Mouse (Mus musculus) right cerebral cortex, postnatal 25 days (tissue): ENCODE measurements around the gene Slc2a12.

ENCODE experiments used
- DNase-seq: peaks from one replicate; pipeline ENCODE4 v3.0.0; 2022

The Slc2a12 gene

GRCm38 (mm10) chr10:22644853-22645491 lies at the start of gene Slc2a12:
Slc2a12 (plus strand) TSS chr10:22645011.
- DNase-seq = peak; percentile 52

GRCm38 (mm10) chr10:22598908-22599480 lies 45.8 kb upstream of the Slc2a12 start:
- peak; percentile 35 for DNase-seq

- DNase-seq = no peak
These were observed 43.8 kb upstream of the Slc2a12 start for GRCm38 (mm10) chr10:22601046-22601445.

- DNase-seq = no peak
These were observed 40.0 kb upstream of the Slc2a12 start for GRCm38 (mm10) chr10:22604801-22605200.

GRCm38 (mm10) chr10:22608273-22608672 lies 36.5 kb upstream of the Slc2a12 start:
- DNase-seq = no peak

- peak; percentile 58 for DNase-seq
These were observed 35.9 kb upstream of the Slc2a12 start for GRCm38 (mm10) chr10:22608799-22609357.

GRCm38 (mm10) chr10:22613301-22613700 lies 31.5 kb upstream of the Slc2a12 start:
- no peak for DNase-seq

GRCm38 (mm10) chr10:22614554-22614953 lies 30.3 kb upstream of the Slc2a12 start:
- no peak for DNase-seq

GRCm38 (mm10) chr10:22615309-22615708 lies 29.5 kb upstream of the Slc2a12 start:
- no peak for DNase-seq

GRCm38 (mm10) chr10:22618842-22619241 lies 26.0 kb upstream of the Slc2a12 start:
- peak; percentile 35 for DNase-seq

- no peak for DNase-seq
These were observed 16.0 kb upstream of the Slc2a12 start for GRCm38 (mm10) chr10:22628832-22629231.

GRCm38 (mm10) chr10:22631103-22631502 lies 13.7 kb upstream of the Slc2a12 start:
- no peak for DNase-seq

- no peak for DNase-seq
These were observed 13.3 kb upstream of the Slc2a12 start for GRCm38 (mm10) chr10:22631528-22631927.

- no peak for DNase-seq
These were observed 12.9 kb upstream of the Slc2a12 start for GRCm38 (mm10) chr10:22631956-22632355.

GRCm38 (mm10) chr10:22633406-22634306 lies 11.2 kb upstream of the Slc2a12 start:
- DNase-seq = no peak

GRCm38 (mm10) chr10:22637241-22637640 lies 7.6 kb upstream of the Slc2a12 start:
- DNase-seq = no peak

- DNase-seq = no peak
These were observed 640 bp upstream of the Slc2a12 start for GRCm38 (mm10) chr10:22644171-22644570.

- no peak for DNase-seq
These were observed 3.9 kb downstream of the Slc2a12 start for GRCm38 (mm10) chr10:22648702-22649101.

- no peak for DNase-seq
These were observed 9.0 kb downstream of the Slc2a12 start for GRCm38 (mm10) chr10:22653820-22654219.

GRCm38 (mm10) chr10:22658534-22659385 lies 13.9 kb downstream of the Slc2a12 start:
- no peak for DNase-seq

- DNase-seq = no peak
These were observed 14.5 kb downstream of the Slc2a12 start for GRCm38 (mm10) chr10:22659386-22659725.

GRCm38 (mm10) chr10:22660286-22661000 lies 15.6 kb downstream of the Slc2a12 start:
- no peak for DNase-seq
